Mouse (Mus musculus): ENCODE data around the gene Ppan.

Ppan gene

DNA sequence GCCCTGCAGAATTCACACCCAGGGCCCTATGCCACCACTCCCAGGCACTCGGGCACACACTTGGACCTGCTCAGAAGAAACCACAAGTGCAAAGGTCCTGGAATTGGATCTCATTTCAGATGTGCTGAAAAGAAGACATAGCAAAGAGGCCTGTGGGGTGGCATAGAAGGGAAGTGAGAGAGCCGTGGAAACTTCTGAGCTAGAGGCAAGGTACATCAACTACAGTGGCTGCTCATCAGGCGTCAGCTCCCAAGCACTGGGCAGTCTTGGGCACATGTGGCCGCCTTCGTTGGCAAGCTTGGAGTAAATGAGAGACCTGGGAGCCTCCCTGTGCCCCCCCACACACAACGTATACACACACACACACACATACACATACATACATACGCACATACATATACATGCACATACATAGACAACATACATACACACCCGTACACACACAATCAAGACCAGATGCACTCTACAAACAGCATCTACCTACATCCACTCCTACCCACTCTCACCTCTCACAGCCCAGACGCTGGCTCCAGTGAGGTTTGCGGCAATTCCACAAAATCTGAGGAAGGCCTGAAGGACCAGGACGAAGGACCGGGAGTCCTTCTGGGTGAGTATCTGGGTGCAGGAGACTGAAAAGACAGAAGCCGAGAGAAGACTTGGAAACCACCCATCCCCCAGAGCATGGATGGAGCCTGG is 8.7 kb upstream of the Ppan start, which contains the start of gene Angptl6:
Gene Angptl6 (minus strand): TSS at position 631 of the 696 bp plus-strand sequence.
- DNase-seq (ENCODE audit: low spot score) = no peak

- DNase-seq (ENCODE audit: low spot score) = no peak
Measured at GRCm38 (mm10) chr9:20886563-20886962, 1.4 kb upstream of the Ppan start.

DNA sequence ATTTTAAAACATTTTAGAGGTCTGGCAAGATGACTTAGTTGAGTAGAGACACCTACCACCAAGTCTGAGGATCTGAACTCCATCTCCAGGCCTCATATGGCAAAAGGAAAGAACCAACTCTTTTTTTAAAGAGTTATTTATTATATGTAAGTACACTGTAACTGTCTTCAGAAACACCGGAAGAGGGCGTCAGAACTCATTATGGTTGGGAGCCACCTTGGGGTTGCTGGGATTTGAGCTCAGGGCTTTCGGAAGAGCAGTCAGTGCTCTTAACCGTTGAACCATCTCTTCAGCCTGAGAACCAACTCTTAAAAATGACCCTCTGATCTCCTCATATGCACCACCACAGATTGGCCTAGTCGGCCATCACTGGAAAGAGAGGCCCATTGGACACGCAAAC is 784 bp upstream of the Ppan start:
- DNase-seq (ENCODE audit: low spot score) = no peak

DNA sequence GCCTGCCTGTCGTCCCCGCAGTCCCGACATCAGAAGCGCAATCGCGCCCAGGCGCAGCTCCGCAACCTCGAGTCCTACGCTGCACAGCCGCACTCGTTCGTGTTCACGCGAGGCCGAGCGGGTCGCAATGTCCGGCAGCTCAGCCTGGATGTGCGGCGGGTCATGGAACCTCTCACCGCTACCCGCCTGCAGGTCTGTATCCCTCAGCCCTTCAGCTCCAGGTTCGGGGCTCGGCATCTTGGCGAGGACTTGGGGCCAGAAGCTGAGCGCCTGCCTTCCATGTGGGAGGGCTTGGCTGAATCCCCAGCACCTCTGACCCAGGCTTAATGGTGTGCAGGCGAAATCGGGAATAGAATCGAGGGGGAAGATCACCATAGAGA is 401 bp downstream of the Ppan start:
- no peak for DNase-seq (ENCODE audit: low spot score)

DNA sequence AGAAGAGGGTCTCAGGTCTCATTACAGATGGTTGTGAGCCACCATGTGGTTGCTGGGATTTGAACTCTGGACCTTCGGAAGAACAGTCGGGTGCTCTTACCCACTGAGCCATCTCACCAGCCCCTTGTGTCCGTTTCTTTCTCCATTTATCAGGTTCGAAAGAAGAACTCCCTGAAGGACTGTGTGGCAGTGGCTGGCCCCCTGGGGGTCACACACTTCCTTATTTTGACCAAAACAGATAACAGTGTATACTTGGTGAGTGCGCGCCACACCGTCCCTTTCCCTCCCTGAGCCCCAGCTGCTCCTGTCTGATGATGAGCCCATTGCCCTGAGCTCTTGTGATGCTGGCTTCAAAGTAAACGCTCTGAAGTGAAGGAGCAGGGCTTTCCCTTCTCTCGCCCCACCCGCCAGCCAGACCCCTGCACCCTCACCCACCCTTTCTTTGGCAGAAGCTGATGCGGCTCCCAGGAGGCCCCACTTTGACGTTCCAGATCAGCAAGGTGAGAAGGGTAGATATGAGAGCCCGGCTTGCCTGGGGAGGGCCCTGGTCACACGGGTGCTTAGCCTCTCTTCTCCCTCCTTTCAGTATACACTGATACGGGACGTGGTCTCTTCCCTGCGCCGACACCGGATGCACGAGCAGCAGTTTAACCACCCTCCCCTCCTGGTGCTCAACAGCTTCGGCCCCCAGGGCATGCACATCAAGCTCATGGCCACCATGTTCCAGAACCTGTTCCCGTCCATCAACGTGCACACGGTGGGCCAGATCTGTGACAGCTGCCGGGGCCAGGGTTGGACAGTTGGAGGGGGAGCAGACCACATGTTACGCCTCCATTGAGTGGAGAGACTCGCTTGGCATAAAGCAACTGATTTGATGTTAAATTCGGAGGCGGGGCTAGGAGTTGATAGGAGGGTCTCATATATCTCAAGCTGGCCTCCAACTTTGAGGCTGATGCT is 1.5 kb downstream of the Ppan start:
- no peak for DNase-seq (ENCODE audit: low spot score)

GRCm38 (mm10) chr9:20890411-20890810 is 2.4 kb downstream of the Ppan start:
- DNase-seq (ENCODE audit: low spot score) = no peak

DNA sequence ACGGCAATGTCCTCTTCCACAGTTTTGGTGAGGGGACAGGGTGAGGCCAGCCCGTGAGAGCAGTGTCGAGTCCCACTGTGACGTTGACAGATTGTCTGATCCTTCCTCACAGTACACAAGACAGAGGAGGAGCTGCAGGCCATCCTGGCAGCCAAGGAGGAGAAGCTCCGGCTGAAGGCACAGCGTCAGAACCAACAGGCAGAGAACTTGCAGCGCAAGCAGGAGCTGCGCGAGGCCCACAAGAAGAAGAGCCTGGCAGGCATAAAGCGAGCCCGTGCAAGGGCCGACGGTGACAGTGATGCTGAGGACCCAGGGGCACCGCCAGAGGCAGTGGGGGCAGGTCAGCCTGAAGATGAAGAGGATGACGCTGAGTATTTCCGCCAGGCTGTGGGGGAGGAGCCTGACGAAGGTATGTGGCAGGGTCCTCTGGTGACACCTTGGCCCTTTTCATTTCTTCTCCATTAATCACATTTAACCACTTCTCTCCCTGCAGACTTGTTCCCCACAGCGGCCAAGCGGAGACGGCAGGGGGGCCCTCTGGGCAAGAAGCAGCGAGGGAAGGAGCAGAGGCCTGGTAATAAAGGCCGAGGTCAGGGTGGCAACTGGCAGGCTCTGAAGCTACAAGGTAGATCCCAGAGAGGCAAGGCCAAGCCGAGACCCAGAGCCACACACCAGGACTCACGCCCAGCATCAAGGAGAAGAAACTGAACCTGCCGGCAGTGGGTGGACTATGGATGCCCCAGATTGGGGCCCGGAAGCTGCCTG is 3.5 kb downstream of the Ppan start:
- DNase-seq (ENCODE audit: low spot score) = no peak

DNA sequence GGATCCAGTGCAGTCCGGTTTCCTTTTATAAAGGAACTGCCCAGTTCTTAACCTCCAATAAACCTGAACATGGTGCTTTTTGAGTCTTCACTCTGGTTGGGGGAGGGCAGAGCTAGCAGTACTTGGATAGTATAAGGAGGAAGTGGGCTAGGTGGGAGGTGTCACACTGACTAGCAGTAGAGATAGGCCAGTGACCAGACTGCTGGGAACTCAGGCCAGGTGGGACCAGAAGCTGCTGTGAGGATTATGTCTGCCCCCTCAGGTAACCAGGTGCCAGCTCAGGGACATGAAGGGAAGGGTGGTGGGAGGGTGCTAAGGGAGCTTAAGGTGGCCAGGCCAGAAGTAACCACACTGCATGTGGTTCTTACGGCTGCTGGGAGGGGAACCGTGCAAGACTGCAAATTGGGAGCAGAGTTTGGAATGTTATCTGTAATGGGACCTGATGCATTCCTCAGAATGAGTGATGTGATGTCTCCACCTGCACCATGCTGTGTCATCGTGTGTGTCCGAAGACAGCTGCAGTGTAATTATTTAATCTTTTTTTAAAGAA is 4.2 kb downstream of the Ppan start:
- no peak for DNase-seq (ENCODE audit: low spot score)

DNA sequence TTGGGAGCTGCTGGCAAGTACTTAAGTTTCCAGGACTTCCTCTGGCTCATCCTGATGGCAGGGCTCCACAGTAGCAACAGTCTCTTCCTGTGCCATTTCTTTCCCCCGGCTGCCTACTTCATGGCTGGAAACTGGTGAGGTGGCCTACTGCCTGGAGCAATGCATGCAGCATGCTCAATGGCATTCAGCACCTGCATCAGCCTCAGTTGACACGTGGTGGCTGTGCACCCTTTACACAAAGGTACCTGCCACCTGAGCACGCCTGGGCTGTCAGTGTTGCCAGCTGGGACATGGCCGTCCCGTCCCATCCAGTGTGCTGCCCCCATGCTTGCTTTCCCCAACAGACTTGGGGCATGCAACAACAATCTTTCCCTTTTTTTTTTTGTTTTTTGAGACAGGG is 5.1 kb downstream of the Ppan start:
- no peak for DNase-seq (ENCODE audit: low spot score)

DNA sequence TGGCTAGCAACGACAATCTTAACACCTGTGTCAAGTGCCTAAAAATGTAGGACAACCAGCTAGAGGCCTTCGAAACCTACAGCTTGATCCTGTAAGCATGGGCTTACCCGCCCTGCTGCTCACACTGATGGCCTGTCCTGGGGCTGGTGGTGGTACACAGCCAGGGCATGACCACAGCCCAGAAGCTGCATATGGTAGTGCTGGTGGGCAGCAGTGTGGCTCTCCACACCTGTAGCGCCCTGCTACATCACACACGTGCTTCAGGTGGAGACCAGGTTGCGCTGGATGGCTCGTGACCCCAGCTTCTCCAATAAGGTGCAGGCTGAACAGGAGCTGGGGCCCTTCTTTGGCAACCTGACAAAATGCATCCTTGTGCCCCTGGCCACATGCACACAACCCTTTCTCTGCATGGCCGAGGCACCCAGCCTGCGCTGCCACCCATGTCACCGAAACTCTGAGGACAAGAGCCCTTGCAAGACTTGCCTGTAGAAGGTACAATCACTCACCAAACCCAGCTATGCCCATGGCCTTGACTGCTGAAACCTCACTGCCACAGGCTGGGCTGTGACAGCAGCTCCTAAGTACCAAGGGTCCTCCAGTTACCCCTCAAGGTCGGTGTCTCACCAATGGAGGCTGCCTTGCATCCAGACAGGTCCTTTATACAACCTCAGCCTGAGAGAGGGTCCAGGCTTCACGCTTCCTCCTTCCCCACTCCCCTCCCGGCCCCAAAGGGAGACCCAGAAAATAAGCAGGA is 5.8 kb downstream of the Ppan start:
- no peak for DNase-seq (ENCODE audit: low spot score)

DNA sequence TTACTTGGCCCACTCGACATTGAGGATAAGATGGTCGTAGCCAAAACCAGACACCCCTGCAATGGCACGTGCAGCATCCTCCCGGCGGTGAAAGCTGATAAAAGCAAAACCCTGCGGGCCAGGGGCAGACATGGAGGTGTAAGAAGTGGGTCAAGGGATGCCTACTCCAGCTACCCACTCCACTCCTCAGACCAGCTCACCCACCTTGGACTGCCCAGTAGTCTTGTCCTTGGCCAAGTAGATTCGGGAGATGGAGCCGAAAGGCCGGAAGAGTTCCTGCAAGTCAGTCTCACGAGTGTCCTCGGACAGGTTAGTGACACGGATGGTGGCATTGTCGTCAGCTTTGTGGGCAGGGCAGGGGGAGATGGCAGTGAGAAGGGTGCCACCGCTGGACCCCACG is 6.7 kb downstream of the Ppan start:
- DNase-seq (ENCODE audit: low spot score) = no peak

DNA sequence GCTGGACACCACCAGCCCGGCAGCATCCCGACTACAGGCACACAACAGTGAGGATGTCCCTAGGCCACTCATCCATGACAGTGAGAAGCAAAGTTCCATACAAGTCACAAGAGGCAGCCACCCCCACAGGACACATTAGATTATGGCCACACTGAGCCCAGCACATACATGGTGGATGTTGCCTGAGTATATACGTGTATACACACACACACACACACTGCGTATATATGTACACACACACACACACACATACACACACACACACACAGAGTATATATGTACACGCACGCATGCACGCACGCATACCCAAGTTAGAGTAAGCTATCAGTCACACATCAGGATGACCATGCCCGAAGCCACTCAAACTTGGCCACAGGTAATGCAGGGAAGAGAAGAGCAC is 7.4 kb downstream of the Ppan start:
- DNase-seq (ENCODE audit: low spot score) = no peak

- no peak for DNase-seq (ENCODE audit: low spot score)
Measured at GRCm38 (mm10) chr9:20897736-20898510, 9.9 kb downstream of the Ppan start.

- peak; percentile 84 for DNase-seq (ENCODE audit: low spot score)
Measured at GRCm38 (mm10) chr9:20898511-20899073, 10.6 kb downstream of the Ppan start, which contains the start of gene Eif3g. Gene Eif3g, minus strand, starts transcription at chr9:20898623.

GRCm38 (mm10) chr9:20901466-20902173 is 13.6 kb downstream of the Ppan start:
- no peak for DNase-seq (ENCODE audit: low spot score)

- peak; percentile 39 for DNase-seq (ENCODE audit: low spot score)
Measured at GRCm38 (mm10) chr9:20902174-20902491, 14.2 kb downstream of the Ppan start.

DNA sequence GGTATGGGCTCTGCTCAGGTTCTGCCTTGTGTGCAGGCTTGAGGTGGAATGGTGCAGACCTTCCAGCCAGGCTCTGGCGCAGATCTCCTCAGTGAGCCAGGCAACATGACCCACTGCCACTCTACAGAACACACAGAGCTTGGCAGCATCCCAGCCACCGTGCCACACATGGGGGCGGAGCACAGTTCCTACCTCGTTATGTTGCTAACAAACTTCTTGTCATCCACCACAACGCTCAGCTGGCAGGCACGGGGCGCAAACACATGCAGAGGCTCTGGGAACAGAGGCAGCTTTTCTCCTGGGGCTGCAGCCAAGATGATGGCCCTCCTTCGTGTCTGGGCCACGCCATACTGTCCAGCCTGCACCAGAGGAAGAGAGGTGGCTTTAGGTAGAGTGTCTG is 22.0 kb downstream of the Ppan start:
- no peak for DNase-seq (ENCODE audit: low spot score)

DNA sequence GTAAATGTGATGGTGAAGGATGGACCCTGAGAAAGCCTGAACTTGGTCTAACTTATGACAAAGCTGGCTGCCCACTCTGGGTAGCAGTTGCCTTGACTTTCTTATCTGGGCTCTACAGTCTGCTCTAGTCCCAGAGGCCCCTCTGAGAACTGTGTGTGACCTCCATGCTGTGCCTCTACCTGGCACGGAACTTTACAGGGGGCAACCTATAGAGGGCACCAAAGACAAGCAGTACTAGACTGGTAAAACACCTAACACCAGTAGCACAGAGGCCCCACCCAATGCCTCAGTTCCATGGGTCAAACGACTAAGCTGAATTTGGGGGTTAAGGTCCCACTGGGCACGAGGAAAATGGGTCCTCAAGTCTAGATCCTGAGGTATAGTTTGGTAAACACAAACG is 28.2 kb downstream of the Ppan start:
- no peak for DNase-seq (ENCODE audit: low spot score)

GRCm38 (mm10) chr9:20923258-20923657 is 35.3 kb downstream of the Ppan start:
- no peak for DNase-seq (ENCODE audit: low spot score)
